Mouse (Mus musculus) heart, postnatal 0 days (tissue): ENCODE results near the gene Gm9745. TPM values are rescaled to one million over a fixed set of nuclear protein-coding genes. Genes with fewer than 3 reads are reported as not detected.
"Not testable (repeated sequence)": the region's sequence is repeated elsewhere in the genome, so short reads cannot be mapped to it uniquely, and the experiment has no call there.

Source experiments
- ATAC-seq: fragments of 200-750 bp; cut with Nextera tagmentation; 2 replicates; pipeline ENCODE4 v1.8.0; 2017; ENCODE audit warnings: low read depth, moderate number of reproducible peaks, moderate library complexity; ENCODE audit not compliant: insufficient read depth
- DNase-seq: peaks from one replicate; pipeline ENCODE4 v3.0.0-alpha.2; 2016; ENCODE audit warnings: low spot score
- H3K27ac ChIP-seq: fragments of 300-500 bp; sonication (generic); 2 replicates; pipeline ENCODE4 v1.5.1; 2014; ENCODE audit warnings: low read depth, mild to moderate bottlenecking
- H3K27me3 ChIP-seq: fragments of 300-500 bp; sonication (generic); 2 replicates; pipeline ENCODE4 v1.6.1; 2014; ENCODE audit warnings: low read length, mixed read lengths; ENCODE audit not compliant: control insufficient read depth, insufficient read depth
- H3K36me3 ChIP-seq: fragments of 300-500 bp; sonication (generic); replicated peaks from 2 replicates; pipeline ENCODE4 v1.6.1; 2014; ENCODE audit warnings: low read length, mixed read lengths; ENCODE audit not compliant: control insufficient read depth, insufficient read depth
- H3K4me1 ChIP-seq: fragments of 300-500 bp; sonication (generic); 2 replicates; pipeline ENCODE4 v1.6.1; 2014; ENCODE audit warnings: antibody characterized with exemption; ENCODE audit not compliant: control insufficient read depth, insufficient read depth
- H3K4me2 ChIP-seq: fragments of 300-500 bp; sonication (generic); 2 replicates; pipeline ENCODE4 v1.6.1; 2014; ENCODE audit warnings: low read depth, mild to moderate bottlenecking, low read length, moderate library complexity
- H3K4me3 ChIP-seq: fragments of 300-500 bp; sonication (generic); 2 replicates; pipeline ENCODE4 v1.5.1; 2014; ENCODE audit warnings: low read depth, low read length
- H3K9ac ChIP-seq: fragments of 300-500 bp; sonication (generic); replicated peaks from 2 replicates; pipeline ENCODE4 v1.6.1; 2014; ENCODE audit warnings: low read depth, low read length, mixed read lengths
- H3K9me3 ChIP-seq: fragments of 300-500 bp; sonication (generic); replicated peaks from 2 replicates; pipeline ENCODE4 v1.6.1; 2016; ENCODE audit warnings: low read length; ENCODE audit not compliant: control insufficient read depth
- CTCF ChIP-seq: IDR thresholded peaks from 2 replicates; pipeline ENCODE4 v1.5.1; 2016; ENCODE audit warnings: antibody characterized with exemption, control low read depth, low read depth
- EP300 ChIP-seq: IDR thresholded peaks from 2 replicates; pipeline ENCODE4 v1.6.1; 2016; ENCODE audit warnings: antibody characterized with exemption, low read depth
- WGBS: fragments of 180-500 bp; shearing (Covaris S2); extraction: QIAGEN DNeasy Blood & Tissue Kit; methylation state at CpG from one replicate; pipeline ENCODE4 v1.1.7; 2014; 5-methylcytosine and 5-hydroxymethylcytosine counted together
- polyA plus RNA-seq: library from polyadenylated mRNA; unstranded; fragments of >200 nt; fragmentation: Nextera tagmentation; extraction: Ambion mirVana; gene quantifications from 2 replicates; pipeline ENCODE4 v1.2.1, GENCODE M21; 2015
- total RNA-seq: library from RNA; depleted of rRNA; stranded (reverse); fragments of >200 nt; gene quantifications from 2 replicates; pipeline ENCODE4 v1.2.3, GENCODE M21; 2014; ENCODE audit warnings: low replicate concordance; rRNA removed

Gene Gm9745
- total RNA-seq (not detected in 2 replicates), polyA plus RNA-seq (not detected in 2 replicates)

DNA sequence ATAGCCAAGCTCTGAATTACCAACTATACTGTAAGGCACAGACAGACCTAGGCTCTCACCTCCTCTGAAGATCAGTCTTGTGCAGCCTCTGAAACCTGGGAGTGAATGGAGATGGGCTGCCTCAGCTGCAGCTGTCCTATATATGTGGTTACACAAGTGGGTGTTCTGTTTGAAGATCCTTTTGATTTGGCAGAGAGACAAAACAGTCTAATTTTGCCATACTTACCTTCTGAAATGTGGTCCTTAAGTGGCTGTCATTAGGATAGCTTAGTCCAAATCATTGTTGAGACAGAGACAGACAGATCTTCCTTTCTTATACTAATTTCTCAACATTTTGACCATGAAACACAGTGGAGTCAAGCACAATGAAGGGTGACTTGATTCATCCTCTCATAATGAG, at the start of gene Gm9745:
Gene Gm9745 (minus strand): TSS at position 101 of the 400 bp plus-strand sequence.
- H3K27me3 ChIP-seq, H3K9me3 ChIP-seq, H3K4me1 ChIP-seq, H3K27ac ChIP-seq, H3K4me2 ChIP-seq, H3K4me3 ChIP-seq, H3K9ac ChIP-seq, DNase-seq, ATAC-seq, H3K36me3 ChIP-seq: not testable (repeated sequence)

DNA sequence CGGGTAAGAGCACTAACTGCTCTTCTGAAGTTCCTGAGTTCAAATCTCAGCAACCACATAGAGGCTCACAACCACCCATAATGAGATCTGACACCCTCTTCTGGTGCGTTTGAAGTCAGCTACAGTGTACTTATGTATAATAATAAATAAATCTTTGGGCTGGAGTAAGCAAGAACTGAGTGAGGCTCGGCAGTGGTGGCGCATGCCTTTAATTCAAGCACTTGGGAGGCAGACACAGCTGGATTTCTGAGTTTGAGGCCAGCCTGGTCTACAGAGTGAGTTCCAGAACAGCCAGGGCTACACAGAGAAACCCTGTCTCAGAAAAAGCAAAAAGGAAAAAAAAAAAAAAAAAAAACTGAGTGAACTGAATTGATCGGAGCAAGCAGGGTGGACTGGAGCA, 49.2 kb upstream of the Gm9745 start:
- not testable (repeated sequence) for H3K9ac ChIP-seq, H3K36me3 ChIP-seq, H3K4me3 ChIP-seq, H3K27me3 ChIP-seq, ATAC-seq, DNase-seq, H3K4me2 ChIP-seq, H3K4me1 ChIP-seq, H3K9me3 ChIP-seq, H3K27ac ChIP-seq
- WGBS, result 87% methylated on average over 5 of the region's 5 CpGs

DNA sequence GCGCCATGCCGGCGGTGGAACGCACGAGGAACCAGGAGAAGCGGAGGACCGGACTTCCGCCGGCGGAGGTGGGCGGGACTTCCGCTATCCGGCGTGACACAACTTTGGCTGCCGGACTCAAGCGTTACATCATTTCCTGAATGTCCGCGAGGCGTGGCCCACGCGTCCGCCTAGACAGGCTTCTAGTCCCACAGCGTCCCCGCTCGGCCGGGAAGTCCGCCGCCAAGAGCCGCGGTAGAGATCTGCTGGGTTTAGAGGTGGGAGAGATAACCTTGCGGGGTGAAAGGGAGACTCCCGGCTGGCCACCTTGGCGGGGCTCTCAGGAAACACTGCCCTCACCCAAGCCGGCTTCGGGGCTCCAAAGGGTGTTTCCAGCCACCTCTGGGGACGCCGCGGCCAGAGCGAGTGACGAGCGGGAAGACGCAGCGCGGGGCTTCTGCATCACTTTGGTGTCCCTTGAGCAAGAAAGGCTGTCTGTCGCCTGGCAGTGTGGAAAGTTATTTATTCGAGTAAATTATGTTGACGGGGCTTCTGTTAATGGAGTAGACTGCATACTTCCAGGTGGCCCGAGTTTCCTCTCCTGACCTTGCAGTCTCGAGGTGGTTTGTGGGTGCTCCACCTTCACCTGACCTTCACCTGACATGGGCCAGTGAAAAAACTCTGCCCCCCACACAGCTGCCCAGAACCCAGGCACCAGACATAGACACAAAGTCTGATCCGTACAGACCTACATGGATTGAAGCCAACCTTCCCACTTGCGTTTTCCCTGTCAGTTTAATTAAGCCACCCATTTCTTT, 48.2 kb upstream of the Gm9745 start, which contains the start of gene Gtpbp4:
Gene Gtpbp4 (minus strand): TSS at position 94 of the 797 bp plus-strand sequence.
- ATAC-seq (peak; percentile 97), DNase-seq (peak; percentile 96)
- peaks cover 9% of the 10 kb centered on the region for H3K4me1 ChIP-seq
- TF ChIP-seq CTCF (peak; percentile 71), EP300 (peak; percentile 61; the same call in 1 of the 2 replicates)
- H3K4me2 ChIP-seq, result peak within 1 kb of the TSS; percentile 94
- H3K27me3 ChIP-seq, result no peaks in the 10 kb centered on the region
- under 1% methylated on average over 51 of the region's 51 CpGs for WGBS
- H3K9me3 ChIP-seq, result no peaks in the 10 kb centered on the region
- peaks cover 4% of the 10 kb centered on the region for H3K36me3 ChIP-seq
- peak within 1 kb of the TSS; percentile 78 for H3K9ac ChIP-seq
- peak within 1 kb of the TSS; percentile 90 for H3K4me3 ChIP-seq
- peak within 1 kb of the TSS; percentile 94 for H3K27ac ChIP-seq

DNA sequence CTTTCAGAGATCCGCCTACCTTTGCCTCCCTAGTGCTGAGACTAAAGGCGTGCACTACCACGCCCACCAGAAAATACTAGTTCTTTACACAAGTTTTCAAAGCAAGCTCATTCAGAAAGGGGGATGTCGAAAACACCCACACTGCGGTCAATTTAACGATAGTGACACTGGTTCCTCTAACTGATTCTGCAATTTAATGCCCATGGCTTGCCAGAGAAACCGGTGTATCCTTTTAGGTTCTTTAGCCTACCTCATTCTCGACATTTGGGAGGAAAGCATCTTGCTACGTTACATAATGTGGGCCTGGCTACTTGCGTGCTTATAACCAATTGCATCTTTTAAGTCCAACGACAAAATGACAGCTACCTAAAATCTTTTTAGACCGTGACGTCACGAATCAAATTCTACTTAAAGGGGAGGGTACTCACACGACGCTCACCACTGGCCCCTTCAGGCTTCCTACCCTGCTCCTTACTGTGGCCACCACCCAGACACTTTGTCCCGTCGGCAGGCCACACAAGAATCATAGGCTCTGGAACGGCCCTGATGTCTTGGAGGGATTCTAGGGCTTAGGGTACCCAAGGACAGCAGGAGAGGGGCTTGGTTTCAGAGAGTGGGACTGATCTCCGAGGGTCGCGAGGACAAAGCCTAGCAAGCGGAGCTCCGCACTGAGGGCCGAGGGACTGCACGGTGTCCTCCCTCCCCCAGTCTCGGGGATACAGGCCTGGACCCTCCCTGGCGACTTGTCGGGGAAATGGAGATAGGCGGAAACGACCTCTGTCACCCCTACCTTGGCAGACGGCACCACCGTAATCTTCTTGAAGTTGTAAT, 47.3 kb upstream of the Gm9745 start:
- Histone ChIP-seq H3K9ac (peak overlapping the region; percentile 78), H3K27ac (peak overlapping the region; percentile 77), H3K9me3 (no peaks in the 10 kb centered on the region), H3K4me3 (peak overlapping the region; percentile 90), H3K4me1 (peaks cover 9% of the 10 kb centered on the region), H3K4me2 (peak overlapping the region; percentile 94), H3K36me3 (peaks cover 12% of the 10 kb centered on the region), H3K27me3 (no peaks in the 10 kb centered on the region)
- TF ChIP-seq EP300, result no peak
- no peak for TF ChIP-seq CTCF
- ATAC-seq, result peak; percentile 28
- WGBS, result 2% methylated on average over 33 of the region's 33 CpGs
- DNase-seq, result no peak

DNA sequence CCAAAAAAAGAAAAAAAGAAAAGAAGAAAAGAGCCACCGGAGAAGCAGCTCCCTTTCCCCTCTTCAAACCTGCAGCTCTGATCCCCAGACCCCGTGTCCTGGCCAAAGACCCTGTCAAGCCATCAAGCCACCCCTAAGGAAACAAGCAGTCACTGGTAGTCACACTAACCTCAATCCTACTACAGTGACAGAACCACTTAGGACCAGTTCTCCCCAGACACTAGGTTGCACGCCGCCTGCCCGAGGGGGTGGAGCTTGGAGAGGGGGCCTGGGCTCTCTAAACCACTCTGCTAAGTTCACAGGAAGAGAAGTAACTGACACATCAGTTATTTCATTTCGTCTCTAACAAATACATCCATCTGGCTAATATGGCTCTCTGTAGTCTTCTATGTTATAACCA, 44.2 kb upstream of the Gm9745 start:
- Histone ChIP-seq H3K36me3 (peaks cover 43% of the 10 kb centered on the region), H3K27me3 (no peaks in the 10 kb centered on the region), H3K4me1 (peaks cover 9% of the 10 kb centered on the region), H3K4me2 (no peak overlapping the region), H3K9me3 (no peaks in the 10 kb centered on the region), H3K4me3 (no peak overlapping the region), H3K9ac (no peak overlapping the region), H3K27ac (no peak overlapping the region)
- WGBS, result 87% methylated on average over 6 of the region's 6 CpGs
- no peak for DNase-seq
- TF ChIP-seq CTCF (no peak), EP300 (no peak)
- ATAC-seq, result no peak
